23 mouse cellular contexts compared by ENCODE assay signal in the genomic region with DNA sequence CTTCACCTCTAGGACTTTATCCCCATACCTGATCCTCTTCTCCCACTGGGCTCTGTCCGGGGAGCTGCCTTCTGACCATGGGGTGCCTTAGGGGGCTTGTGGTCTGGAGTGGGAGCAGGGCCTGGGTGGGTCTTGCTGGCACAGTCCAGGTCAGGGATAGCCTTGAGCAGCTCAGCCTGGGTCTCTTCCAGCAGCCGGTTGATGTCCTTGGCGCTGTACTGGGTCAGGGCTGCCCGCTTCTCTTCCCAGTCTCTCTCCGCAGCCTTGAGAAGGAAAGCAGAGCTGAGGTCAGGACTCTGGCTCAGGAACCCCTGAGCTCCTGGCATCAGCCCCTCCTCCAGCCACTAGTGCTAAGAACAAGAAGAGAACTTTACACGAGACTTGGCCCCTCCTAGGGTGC. TPM values are rescaled to one million over a fixed set of nuclear protein-coding genes. Genes with fewer than 3 reads are reported as not detected.
DNase-seq lines count a peak whose midpoint lies in the region; ATAC-seq and TF ChIP-seq lines count a peak whose summit lies in the region.
"Had no signal": no experiment of that assay in that cellular context is flagged by ENCODE, and none has a peak within 500 bp of the region (broad histone marks: within the 10 kb centered on the region; RNA-seq: fewer than 3 reads in every experiment).

No protein-coding gene starts in this region.

- H3K9me3 ChIP-seq in hindbrain, embryonic 12.5 days (replicated peaks) = no peaks in the 10 kb centered on the region
- H3K9me3 ChIP-seq: kidney, embryonic 15.5 days; limb, embryonic 10.5 days; neural tube, embryonic 12.5 days had no signal

- H3K36me3 ChIP-seq in hindbrain, embryonic 12.5 days = peaks cover 54% of the 10 kb centered on the region
- H3K36me3 ChIP-seq: kidney, embryonic 15.5 days; limb, embryonic 10.5 days had no signal

- H3K4me3 ChIP-seq in layer of hippocampus, adult 2 months = no peak overlapping the region
- no peak overlapping the region for H3K4me3 ChIP-seq in hindbrain, embryonic 12.5 days
- H3K4me3 ChIP-seq: erythroblast, embryonic 14.5 days; kidney, embryonic 15.5 days; limb, embryonic 10.5 days; neural tube, embryonic 12.5 days had no signal

- peak; percentile 56 for DNase-seq in cerebellum, adult 11-12 months
- DNase-seq in cerebellum, postnatal 4 days (ENCODE audit: low spot score in 2 of 2) = no peak
- DNase-seq in layer of hippocampus, adult 2 months (ENCODE audit: low spot score in 2 of 2) = no peak
- no peak for DNase-seq in layer of hippocampus, postnatal 36 days
- DNase-seq in adrenal gland, adult 2 months = peak; percentile 91
- DNase-seq in gastrocnemius, postnatal 4 days (ENCODE audit: low spot score in 2 of 2) = no peak
- DNase-seq in urinary bladder, adult 18-20 months (ENCODE audit: low spot score in 2 of 2) = no peak
- DNase-seq: gastrocnemius, postnatal 14 days; heart, postnatal 14 days; lung, adult 2 months; lung, postnatal 36 days; retina, postnatal 1 day; right cerebral cortex, postnatal 4 days; thymus, postnatal 25 days had no signal

- H3K27me3 ChIP-seq in hindbrain, embryonic 12.5 days = no peaks in the 10 kb centered on the region
- H3K27me3 ChIP-seq: kidney, embryonic 15.5 days; neural tube, embryonic 12.5 days had no signal

- TF ChIP-seq CTCF in layer of hippocampus, adult 2 months (conservative IDR thresholded peaks at IDR 0.05) = no peak

- WGBS in hindbrain, embryonic 12.5 days = 88% methylated on average over 6 of the region's 6 CpGs

- H3K27ac ChIP-seq in layer of hippocampus, adult 2 months = peak overlapping the region; percentile 11; the same call in 1 of the 2 replicates
- H3K27ac ChIP-seq in hindbrain, embryonic 12.5 days = 0 out of 2 replicates have a peak overlapping the region, but pooled peaks have one; percentile 31
- H3K27ac ChIP-seq: limb, embryonic 10.5 days; neural tube, embryonic 12.5 days had no signal

- H3K9ac ChIP-seq in hindbrain, embryonic 12.5 days = no peak overlapping the region
- H3K9ac ChIP-seq: kidney, embryonic 15.5 days; neural tube, embryonic 12.5 days had no signal

- peaks cover 19% of the 10 kb centered on the region for H3K4me1 ChIP-seq in hindbrain, embryonic 12.5 days

- no peak overlapping the region for H3K4me2 ChIP-seq in hindbrain, embryonic 12.5 days (replicated peaks)
- H3K4me2 ChIP-seq: heart, embryonic 11.5 days; kidney, embryonic 15.5 days; liver, embryonic 11.5 days; neural tube, embryonic 12.5 days had no signal

- no peak for ATAC-seq in hindbrain, embryonic 12.5 days (ENCODE audit: low FRiP score)
- ATAC-seq: inflammation-experienced regulatory T-cells, adult 6 months had no signal

RNA-seq across cellular contexts. Expression of gene 4933428G20Rik, which starts 25.2 kb away (rescaled TPM):
- total RNA-seq in layer of hippocampus, adult 2 months (2021) = under 1 TPM in 1 of 2 experiments, not detected in 1; 0.25 TPM
- not detected for total RNA-seq in layer of hippocampus, postnatal 36 days (2021)
- total RNA-seq in adrenal gland, adult 2 months (2021) = under 1 TPM in 1 of 2 experiments, not detected in 1; 0.59 TPM
- polyA plus RNA-seq in adrenal gland, adult 2 months (2012; rRNA removed) = 0.07 and 0.09 TPM in 2 replicates
- 0.85 and 0.94 TPM in 2 replicates for polyA plus RNA-seq in hindbrain, embryonic 12.5 days (2016; fragmentation: Nextera tagmentation; extraction: Ambion mirVana)
- total RNA-seq in gastrocnemius, postnatal 4 days (2021) = not detected
- total RNA-seq: gastrocnemius, postnatal 14 days; heart, postnatal 14 days; MEL had no signal
- polyA plus RNA-seq: erythroblast, embryonic 14.5 days; inflammation-experienced regulatory T-cells, adult 6 months had no signal

RNA-seq across cellular contexts. Expression of gene Srcin1, which starts 50.7 kb away (rescaled TPM):
- 100 to 1,000 TPM; 226 to 232 TPM for total RNA-seq in layer of hippocampus, adult 2 months (2021)
- 100 to 1,000 TPM; 230 to 247 TPM for total RNA-seq in layer of hippocampus, postnatal 36 days (2021)
- 10 to 100 TPM; 11.2 to 13.9 TPM for total RNA-seq in adrenal gland, adult 2 months (2021)
- polyA plus RNA-seq in adrenal gland, adult 2 months (2012; rRNA removed) = 13.8 and 17.9 TPM in 2 replicates
- polyA plus RNA-seq in hindbrain, embryonic 12.5 days (2016; fragmentation: Nextera tagmentation; extraction: Ambion mirVana) = 6.3 and 6.7 TPM in 2 replicates
- total RNA-seq in gastrocnemius, postnatal 4 days (2021) = 1 to 10 TPM; 1.3 to 1.7 TPM
- polyA plus RNA-seq: erythroblast, embryonic 14.5 days; inflammation-experienced regulatory T-cells, adult 6 months had no signal

Comparison
In these comparisons a context has a peak if more than half of its experiments do, and no peak if none do; other contexts are left out.
1. DNase-seq: peak in cerebellum, adult 11-12 months (single experiment) and adrenal gland, adult 2 months (single experiment); none in cerebellum, postnatal 4 days (0 of 2), layer of hippocampus, adult 2 months (0 of 2), layer of hippocampus, postnatal 36 days (0 of 2), gastrocnemius, postnatal 4 days (0 of 2) and urinary bladder, adult 18-20 months (0 of 2).
2. RNA of gene Srcin1, which starts 50.7 kb away (total RNA-seq): 230 to 247 TPM in layer of hippocampus, postnatal 36 days and 226 to 232 TPM in layer of hippocampus, adult 2 months; 11.2 to 13.9 TPM in adrenal gland, adult 2 months and 1.3 to 1.7 TPM in gastrocnemius, postnatal 4 days; every median in the first group is over 10 times any median in the second.